Mouse (Mus musculus): ENCODE measurements around the gene Ech1.

Ech1 gene

DNA sequence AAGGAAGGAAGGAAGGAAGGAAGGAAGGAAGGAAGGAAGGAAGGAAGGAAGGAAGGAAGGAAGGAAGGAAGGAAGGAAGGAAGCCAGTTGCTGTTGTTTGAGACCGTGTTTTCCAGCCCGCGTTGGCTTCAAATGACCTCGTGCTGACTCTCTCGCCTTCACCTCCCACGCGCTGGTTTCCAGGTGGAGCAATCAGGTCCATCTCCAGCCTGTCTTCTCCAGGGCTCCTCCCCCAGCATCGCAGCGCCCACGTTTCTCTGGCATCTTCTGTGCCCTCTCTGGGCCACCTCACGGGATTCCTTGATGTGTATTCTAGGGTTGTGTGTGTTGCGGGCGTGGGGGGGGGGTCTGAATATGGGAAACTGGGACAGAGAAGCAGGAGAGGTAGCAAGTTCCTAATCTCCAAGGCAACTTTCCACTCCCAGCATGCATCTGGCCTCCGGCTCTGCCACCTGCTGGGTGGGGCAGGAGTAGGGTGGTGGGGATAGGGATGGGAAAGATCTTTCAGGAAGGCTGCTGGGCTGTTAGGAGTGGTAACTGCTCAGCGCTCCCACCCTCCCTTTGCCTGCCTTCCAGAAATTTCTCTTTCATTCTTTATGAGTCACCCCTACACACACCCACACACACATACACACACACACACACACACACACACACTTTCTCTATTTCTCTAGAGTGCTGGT is 37.9 kb downstream of the Ech1 start:
- peak; percentile 40 for DNase-seq (ENCODE audit: low spot score)

GRCm38 (mm10) chr7:28863540-28863939 is 38.5 kb downstream of the Ech1 start, which contains the start of gene Lgals7:
Gene Lgals7, plus strand, starts transcription at chr7:28863853.
- DNase-seq (ENCODE audit: low spot score) = no peak

- no peak for DNase-seq (ENCODE audit: low spot score)
Measured at GRCm38 (mm10) chr7:28864288-28864750, 39.3 kb downstream of the Ech1 start.

DNA sequence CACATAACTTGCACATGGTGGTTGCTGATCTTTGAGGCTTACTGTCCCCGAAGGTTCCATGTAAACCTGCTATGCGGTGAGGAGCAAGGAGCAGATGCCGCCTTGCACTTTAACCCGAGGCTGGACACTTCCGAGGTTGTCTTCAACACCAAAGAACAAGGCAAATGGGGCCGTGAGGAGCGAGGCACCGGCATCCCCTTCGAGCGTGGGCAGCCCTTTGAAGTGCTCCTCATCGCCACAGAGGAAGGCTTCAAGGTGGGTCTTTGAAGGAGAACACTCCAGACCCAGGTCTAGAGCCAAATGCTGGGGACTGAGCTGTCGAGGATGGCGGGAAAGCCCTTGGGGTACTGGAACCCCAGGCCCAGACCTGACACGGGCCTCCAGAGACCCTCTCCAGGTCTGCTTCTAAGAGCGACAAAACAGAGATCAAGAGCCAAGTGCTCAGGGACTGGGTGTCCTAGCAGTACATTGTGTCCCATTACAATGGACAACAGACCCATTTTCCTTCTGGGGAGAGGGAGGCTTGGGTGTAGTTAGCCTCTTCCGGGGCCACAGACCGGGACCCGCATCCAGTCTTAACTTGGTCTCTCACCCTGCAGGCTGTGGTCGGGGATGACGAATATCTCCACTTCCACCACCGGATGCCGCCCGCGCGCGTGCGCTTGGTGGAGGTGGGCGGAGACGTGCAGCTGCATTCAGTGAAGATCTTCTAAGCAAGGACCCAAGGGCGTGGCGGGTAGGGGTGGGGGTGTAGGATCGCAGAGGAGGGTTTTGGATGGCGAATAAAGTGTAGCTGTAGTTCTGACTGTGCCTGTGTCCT is 40.7 kb downstream of the Ech1 start:
- DNase-seq (ENCODE audit: low spot score) = peak; percentile 75

DNA sequence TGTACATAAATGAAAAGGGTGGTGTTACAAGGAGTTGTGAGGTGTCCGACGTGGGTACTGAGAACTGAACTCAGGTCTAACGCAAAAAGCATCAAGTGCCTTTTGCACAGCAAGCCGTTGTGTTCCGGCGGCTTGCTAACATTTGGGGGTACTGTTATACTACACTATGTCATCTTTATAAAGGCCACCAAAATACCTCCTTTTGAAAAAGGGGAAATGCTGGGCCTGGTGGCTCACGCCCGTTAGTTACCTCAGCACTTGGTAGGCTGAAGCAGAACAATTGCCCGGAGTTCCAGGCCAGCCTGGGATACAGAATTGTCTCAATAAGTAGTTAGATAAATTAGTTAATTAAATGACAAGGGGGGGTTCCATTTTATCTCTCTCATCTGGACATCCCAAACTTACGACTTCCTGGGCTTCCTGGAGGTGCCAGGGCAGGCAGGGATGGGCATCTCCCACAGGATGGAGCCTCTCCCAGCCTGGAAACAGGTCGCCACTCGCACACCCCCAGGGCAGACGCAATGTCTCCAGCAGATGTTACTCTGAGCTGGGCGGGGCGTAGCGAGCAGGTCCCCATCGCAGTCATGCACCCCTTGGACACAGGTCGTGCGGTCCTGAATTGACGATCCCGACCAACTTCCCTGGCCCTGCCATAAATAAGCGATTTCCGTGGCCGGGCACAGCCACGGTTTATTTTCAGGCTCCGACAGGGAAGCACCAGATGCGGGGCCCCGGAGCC is 41.9 kb downstream of the Ech1 start:
- no peak for DNase-seq (ENCODE audit: low spot score)

DNA sequence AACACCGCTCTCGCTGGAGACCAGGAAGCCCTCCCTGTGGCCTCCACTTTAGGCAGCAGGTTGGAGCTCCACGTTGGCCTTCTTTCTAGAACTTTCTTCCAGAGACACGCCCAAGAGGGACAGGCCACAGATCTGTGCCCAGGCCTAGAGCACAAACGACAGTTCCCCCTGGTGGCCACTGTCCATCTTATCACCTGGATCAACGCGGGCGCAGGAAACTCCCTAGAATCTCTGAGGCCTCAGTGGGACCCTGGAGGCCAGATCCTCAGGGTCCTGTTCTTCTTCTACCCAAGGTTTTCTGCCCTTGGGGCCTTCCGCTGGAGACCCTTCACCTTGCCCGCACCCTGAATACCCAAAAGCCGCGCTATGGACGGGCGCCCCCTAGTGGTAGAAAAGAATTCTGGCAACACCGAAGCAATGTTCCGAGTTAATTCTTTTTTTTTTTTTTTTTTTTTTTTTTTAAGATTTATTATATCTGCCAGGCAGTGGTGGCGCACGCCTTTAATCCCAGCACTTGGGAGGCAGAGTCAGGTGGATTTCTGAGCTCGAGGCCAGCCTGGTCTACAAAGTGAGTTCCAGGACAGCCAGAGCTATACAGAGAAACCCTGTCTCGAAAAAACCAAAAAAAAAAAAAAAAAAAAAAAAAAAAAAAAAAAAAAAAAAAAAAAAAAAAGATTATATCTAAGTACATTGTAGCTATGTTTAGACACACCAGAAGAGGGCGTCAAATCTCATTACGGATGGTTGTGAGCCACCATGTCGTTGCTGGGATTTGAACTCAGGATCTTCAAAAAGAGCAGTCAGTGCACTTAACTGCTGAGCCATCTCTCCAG is 42.7 kb downstream of the Ech1 start:
- DNase-seq (ENCODE audit: low spot score) = peak; percentile 58

DNA sequence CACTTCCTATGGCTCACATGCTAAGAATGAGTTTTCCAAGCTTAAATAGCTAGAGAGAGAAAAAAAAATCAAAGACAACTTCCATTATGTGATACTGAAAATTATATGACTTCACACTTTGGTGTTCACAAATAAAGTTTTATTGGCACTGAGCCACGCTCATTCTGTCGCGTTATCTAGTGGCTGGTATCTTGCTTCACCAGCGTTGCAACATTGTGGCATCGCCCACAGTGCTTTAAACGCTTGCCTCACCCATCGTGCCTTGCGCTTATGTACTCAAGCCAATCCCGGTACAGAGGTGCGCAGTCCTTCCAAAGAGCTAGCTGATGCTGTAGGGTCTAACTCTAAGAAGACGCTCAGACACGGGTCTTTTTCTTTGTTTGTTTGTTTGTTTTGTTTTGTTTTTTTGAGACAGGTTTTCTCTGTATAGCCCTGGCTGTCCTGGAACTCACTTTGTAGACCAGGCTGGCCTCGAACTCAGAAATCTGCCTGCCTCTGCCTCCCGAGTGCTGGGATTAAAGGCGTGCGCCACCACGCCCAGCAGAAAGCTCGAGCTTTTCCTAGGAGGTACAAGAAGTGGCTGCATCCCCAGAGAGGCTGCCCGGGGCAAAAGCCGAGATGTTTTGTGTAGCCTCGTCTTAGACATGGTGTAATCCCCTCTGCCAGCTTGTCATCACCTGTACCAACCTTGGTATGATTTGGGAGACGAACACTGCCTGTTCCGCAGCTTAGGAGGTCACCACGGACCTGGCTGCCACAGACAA is 46.1 kb downstream of the Ech1 start:
- DNase-seq (ENCODE audit: low spot score) = no peak

DNA sequence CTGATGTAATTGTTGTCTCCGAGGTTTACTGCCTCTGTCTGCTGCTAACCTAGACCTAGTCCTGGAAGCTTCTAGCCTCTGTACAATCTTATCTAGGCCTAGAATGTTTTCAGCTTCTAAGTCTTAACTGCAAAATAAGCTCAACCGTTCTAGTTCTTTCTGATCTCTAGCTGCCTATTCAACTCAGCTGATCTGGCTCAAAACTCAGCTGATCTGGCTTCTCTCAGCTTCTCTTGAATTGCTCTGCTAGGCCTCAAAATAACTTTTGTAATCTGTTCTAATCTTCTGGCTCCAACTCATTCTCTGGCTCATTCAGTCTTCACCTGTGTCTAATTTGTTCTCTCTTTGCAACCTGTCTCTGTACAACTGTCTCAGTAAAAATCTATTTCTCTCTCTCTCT is 49.5 kb downstream of the Ech1 start:
- DNase-seq (ENCODE audit: low spot score) = no peak

DNA sequence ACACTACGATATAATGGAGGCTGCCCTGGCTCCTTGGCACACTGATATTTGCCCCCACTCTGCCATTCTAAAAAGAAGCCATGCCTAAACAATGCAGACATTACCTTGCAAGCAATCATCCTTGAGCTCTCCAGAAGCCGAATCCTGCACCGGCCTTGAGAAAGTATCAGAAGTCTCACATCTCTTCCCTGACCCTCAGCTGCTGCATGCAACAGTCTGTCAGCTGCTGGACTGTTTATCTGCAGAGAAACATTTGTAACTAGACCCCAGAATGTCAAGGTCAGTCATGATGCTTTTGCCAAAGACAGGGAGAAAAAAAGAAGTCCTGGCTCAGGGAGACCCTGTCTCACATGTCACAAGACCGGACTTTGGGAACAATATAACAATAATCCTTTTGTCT is 51.1 kb downstream of the Ech1 start:
- no peak for DNase-seq (ENCODE audit: low spot score)

GRCm38 (mm10) chr7:28877155-28877554 is 52.1 kb downstream of the Ech1 start:
- DNase-seq (ENCODE audit: low spot score) = no peak

- no peak for DNase-seq (ENCODE audit: low spot score)
Measured at GRCm38 (mm10) chr7:28877856-28878255, 52.8 kb downstream of the Ech1 start.

DNA sequence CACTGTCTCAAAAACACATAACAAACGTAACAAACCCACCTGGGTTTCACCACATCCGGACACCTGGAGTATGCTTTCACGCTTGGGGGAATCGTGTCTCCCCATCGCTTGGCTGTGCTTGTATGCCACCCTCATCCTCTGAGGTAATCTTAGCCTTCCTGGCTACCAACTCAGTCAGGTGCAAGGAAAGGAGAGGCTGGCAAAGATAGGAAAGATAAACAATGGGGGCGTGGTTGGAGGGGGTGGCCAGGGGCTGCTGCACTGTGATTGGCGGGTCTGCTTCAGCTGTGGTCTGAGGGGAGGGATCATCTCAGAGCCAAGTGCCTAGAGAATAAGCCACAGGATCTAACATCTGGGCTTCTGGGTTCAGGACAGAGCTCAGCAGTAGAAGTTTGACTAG is 54.6 kb downstream of the Ech1 start:
- DNase-seq (ENCODE audit: low spot score) = no peak

GRCm38 (mm10) chr7:28880554-28880953 is 55.5 kb downstream of the Ech1 start:
- no peak for DNase-seq (ENCODE audit: low spot score)

GRCm38 (mm10) chr7:28881199-28881598 is 56.2 kb downstream of the Ech1 start, which contains the start of gene Capn12:
Gene Capn12, plus strand, starts transcription at chr7:28881422.
- no peak for DNase-seq (ENCODE audit: low spot score)
